Mouse (Mus musculus): ENCODE measurements around the gene Olfr834.

DNA sequence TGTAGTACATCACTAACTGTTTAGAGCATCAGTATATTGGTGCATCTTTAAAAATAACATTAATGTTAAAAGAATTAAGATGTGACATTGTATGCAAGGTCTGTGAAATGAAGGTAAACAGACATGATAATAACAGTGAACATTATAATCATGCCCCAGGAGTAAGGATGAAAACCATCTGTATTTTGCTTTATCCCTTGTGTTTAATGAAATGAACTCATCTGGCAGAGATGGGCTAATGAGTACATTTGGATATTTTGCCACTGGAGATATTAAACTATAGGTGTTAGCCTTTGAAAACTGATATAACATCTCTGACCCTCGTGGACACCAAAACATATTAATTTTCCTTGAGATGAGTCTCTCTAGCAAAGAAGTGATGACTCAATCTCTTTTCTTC is 44.6 kb downstream of the Olfr834 start, which contains the start of gene Olfr835:
- TF ChIP-seq CTCF (IDR thresholded peaks at IDR 0.05; ENCODE audit: low read depth, low read length) (no peak), POLR2A (IDR thresholded peaks at IDR 0.05; ENCODE audit: borderline replicate concordance, low read depth, low read length) (no peak)

All from bone marrow macrophage, adult 2 months (primary cell).